Mouse (Mus musculus) left cerebral cortex, adult 9 months (tissue): ENCODE measurements around the gene Gm21738.
"Not testable (repeated sequence)": the region's sequence is repeated elsewhere in the genome, so short reads cannot be mapped to it uniquely, and the experiment has no call there.

ENCODE experiments used
- DNase-seq, 2 experiments: peaks; one replicate each; pipeline ENCODE4 v3.0.0; 2022; ENCODE audit warnings: low spot score in 2 of 2

Gm21738 gene

GRCm38 (mm10) chr14:19418830-19419229 is at the start of gene Gm21738:
Gene Gm21738, minus strand, starts transcription at chr14:19418930.
- DNase-seq = not testable (repeated sequence)

GRCm38 (mm10) chr14:19383741-19384140 is 35.0 kb downstream of the Gm21738 start:
- DNase-seq = not testable (repeated sequence)
